Mouse (Mus musculus): ENCODE data around the gene Surf1. TPM values are rescaled to one million over a fixed set of nuclear protein-coding genes. Genes with fewer than 3 reads are reported as not detected.

Surf1 gene
- 88.9 and 101 TPM in 2 replicates for polyA plus RNA-seq (2014; fragmentation: Nextera tagmentation; extraction: Ambion mirVana)

DNA sequence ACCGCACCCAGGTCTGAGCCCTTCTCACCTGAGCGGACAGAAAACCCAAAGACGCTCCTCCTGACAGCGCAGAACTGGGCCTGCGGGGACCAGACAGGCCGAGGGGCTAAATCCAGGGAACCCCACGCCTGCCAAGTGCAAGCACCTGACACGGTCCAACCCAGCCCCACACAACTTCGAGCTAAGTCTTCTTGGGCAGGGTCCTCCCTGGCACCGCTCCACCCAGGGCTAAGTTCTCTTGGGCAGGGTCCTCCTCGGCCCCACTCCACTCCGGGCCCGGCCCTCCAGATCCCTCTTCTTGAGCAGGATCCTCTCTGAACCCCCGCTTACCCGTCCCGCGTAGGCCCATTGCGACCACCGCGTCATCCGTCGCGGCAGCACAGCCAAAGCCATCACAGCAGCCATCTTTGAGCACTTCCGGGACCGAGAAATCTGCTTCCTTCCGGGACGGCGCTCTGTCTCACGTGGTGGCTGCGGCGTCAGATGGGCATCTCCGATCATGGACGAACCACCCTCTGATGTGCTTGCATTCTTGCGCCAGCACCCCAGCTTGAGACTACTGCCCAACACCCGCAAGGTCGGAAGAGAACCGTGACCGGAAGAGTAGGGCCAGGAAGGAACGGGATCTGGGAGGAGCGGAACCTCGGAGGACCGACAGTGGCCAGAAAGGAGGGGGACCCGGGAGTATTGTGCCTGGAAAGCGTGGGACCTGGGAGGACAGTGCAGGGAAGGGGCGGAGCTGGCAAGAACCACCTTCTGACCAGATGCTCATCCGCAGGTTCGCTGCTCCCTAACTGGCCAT, at the start of gene Surf1, which contains the start of gene Surf2:
Surf1 (minus strand) TSS at position 604 of the 802 bp plus-strand sequence.
Surf2 (plus strand) TSS at position 441 of the 802 bp plus-strand sequence.
- ATAC-seq (ENCODE audit: low read depth): peak; percentile 84

DNA sequence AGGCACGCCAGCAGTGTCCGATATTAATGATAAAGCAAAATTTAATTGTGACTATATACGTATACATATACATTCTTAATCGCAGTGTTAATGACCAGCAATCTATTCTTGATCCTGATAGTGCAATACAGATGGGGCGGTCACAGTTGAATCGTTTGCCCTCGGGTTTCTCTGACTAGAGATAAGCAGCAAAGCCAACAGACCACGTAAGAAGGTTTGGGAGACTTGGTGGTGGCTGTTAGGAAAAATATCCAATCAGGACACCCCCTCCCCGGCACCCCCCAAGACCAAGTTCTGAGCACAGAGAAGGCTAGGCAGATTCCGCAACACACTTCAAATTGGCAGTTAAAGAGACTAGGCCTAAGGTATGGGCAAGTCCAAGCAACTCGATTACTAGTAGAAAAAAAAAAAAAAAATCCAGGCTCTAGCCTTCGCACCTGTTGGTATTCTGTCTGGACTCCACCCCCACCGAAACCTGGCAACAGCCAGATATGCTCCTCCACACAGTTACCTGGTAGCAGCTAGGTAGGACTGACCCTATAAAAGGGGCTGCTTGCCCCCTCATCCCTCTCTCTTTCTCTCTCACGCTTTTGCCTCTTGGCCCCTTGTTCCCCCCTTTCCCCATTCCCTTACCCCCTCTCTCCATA, 48.5 kb upstream of the Surf1 start:
- WGBS: 22% methylated on average over 14 of the region's 14 CpGs
- ATAC-seq (ENCODE audit: low read depth): no peak; the same call in 1 of the 2 replicates

More for the DNA sequence above, at the start of gene Surf1, which contains the start of gene Surf2:
- H3K27me3 ChIP-seq (ENCODE audit: control insufficient read depth, insufficient read depth, low read length): no peaks in the 10 kb centered on the region
- H3K36me3 ChIP-seq (ENCODE audit: control insufficient read depth, insufficient read depth, low read length): peaks cover 52% of the 10 kb centered on the region
- peak within 1 kb of the TSS; percentile 98 for H3K4me2 ChIP-seq (ENCODE audit: low read depth, low read length)
- peak within 1 kb of the TSS; percentile 69 for H3K9ac ChIP-seq (replicated peaks; ENCODE audit: low read depth, low read length)
- H3K4me3 ChIP-seq (ENCODE audit: low read depth, low read length): peak within 1 kb of the TSS; percentile 71
- H3K9me3 ChIP-seq (ENCODE audit: control insufficient read depth, low read length): no peaks in the 10 kb centered on the region
- 2% methylated on average over 46 of the region's 47 CpGs for WGBS
- H3K27ac ChIP-seq (ENCODE audit: low read depth, low read length): peak within 1 kb of the TSS; percentile 70
- H3K4me1 ChIP-seq (ENCODE audit: control insufficient read depth, insufficient read depth, low read length): peaks cover 25% of the 10 kb centered on the region

DNA sequence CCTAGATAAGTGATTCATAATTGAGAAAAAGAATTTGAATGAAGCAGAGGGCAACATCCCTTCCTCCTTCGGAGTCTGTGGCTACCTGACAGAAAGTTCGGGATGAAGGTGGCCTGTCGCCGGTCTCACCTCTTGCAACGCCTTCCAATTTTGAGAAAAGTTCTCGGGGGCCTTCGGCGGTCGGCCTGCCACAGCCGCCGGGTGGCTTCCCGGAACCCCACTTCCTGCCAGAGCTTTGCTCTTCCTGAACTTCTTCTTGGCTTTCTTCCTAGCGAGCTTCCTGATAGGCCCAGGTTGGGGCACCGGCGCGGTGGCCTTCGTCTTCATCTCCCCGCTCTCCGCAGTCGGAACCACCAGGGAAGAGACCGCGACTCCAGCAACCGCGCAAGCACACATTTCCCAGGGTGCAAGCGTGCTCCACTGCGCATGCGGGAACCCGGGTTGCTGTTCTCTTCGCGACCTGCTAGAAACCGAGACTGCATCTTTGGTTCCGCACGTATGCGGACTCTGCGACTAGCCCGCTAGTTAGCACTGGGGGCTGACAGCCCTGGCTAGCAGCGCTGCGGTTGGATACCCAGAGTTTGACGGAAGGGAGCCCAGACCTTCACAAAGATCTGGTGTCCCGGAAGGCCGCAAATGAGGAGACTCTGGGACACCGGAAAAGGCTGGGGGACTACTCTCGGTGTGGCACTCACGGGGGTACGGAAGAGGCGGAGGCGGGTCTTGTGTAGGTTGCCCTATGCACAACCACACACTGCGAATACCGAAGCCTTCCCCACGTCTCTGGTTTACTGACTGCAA, 47.8 kb upstream of the Surf1 start, which contains the start of gene Rexo4:
Rexo4 (minus strand) TSS at position 464 of the 801 bp plus-strand sequence.
- Histone ChIP-seq H3K27me3 (ENCODE audit: control insufficient read depth, insufficient read depth, low read length) (no peaks in the 10 kb centered on the region), H3K4me1 (ENCODE audit: control insufficient read depth, insufficient read depth, low read length) (peaks cover 18% of the 10 kb centered on the region), H3K4me3 (ENCODE audit: low read depth, low read length) (peak within 1 kb of the TSS; percentile 75), H3K36me3 (ENCODE audit: control insufficient read depth, insufficient read depth, low read length) (peaks cover 9% of the 10 kb centered on the region; the same call in 1 of the 2 replicates), H3K9ac (replicated peaks; ENCODE audit: low read depth, low read length) (peak within 1 kb of the TSS; percentile 72), H3K27ac (ENCODE audit: low read depth, low read length) (peak within 1 kb of the TSS; percentile 97), H3K9me3 (ENCODE audit: control insufficient read depth, low read length) (no peaks in the 10 kb centered on the region), H3K4me2 (ENCODE audit: low read depth, low read length) (peak within 1 kb of the TSS; percentile 55)
- WGBS: under 1% methylated on average over 50 of the region's 50 CpGs
- peak; percentile 97 for ATAC-seq (ENCODE audit: low read depth)

More for the DNA sequence above, 48.5 kb upstream of the Surf1 start:
- H3K9me3 ChIP-seq (ENCODE audit: control insufficient read depth, low read length): no peaks in the 10 kb centered on the region
- peaks cover 5% of the 10 kb centered on the region; the same call in 1 of the 2 replicates for H3K36me3 ChIP-seq (ENCODE audit: control insufficient read depth, insufficient read depth, low read length)
- H3K4me2 ChIP-seq (ENCODE audit: low read depth, low read length): peak overlapping the region; percentile 55
- no peaks in the 10 kb centered on the region for H3K27me3 ChIP-seq (ENCODE audit: control insufficient read depth, insufficient read depth, low read length)
- peaks cover 18% of the 10 kb centered on the region for H3K4me1 ChIP-seq (ENCODE audit: control insufficient read depth, insufficient read depth, low read length)
- peak overlapping the region; percentile 97 for H3K27ac ChIP-seq (ENCODE audit: low read depth, low read length)
- H3K9ac ChIP-seq (replicated peaks; ENCODE audit: low read depth, low read length): peak overlapping the region; percentile 72
- H3K4me3 ChIP-seq (ENCODE audit: low read depth, low read length): peak overlapping the region; percentile 75

DNA sequence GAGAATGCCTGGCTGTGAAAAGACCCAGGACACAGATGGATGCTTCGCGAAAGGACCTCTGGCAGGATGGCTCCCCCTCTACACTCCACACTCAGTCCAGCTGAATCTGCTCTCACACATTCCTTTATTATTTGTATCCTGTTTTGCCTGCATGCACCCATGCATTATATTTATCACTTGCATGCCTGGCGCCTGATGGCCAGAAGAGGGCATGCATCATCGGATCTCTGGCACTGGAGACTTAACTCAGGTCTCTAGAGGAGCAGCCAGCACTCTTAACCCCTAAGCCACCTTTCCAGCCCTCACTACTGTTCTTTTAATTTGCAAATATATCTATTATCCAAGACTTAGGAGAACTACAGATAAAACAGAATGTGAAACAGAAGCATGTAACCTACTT, 44.4 kb upstream of the Surf1 start:
- Histone ChIP-seq H3K9me3 (ENCODE audit: control insufficient read depth, low read length) (no peaks in the 10 kb centered on the region), H3K27me3 (ENCODE audit: control insufficient read depth, insufficient read depth, low read length) (no peaks in the 10 kb centered on the region), H3K4me2 (ENCODE audit: low read depth, low read length) (no peak overlapping the region), H3K36me3 (ENCODE audit: control insufficient read depth, insufficient read depth, low read length) (peaks cover 33% of the 10 kb centered on the region), H3K9ac (replicated peaks; ENCODE audit: low read depth, low read length) (no peak overlapping the region), H3K4me3 (ENCODE audit: low read depth, low read length) (no peak overlapping the region), H3K4me1 (ENCODE audit: control insufficient read depth, insufficient read depth, low read length) (peaks cover 18% of the 10 kb centered on the region), H3K27ac (ENCODE audit: low read depth, low read length) (no peak overlapping the region)
- ATAC-seq (ENCODE audit: low read depth): no peak
- 77% methylated on average over 4 of the region's 4 CpGs for WGBS

DNA sequence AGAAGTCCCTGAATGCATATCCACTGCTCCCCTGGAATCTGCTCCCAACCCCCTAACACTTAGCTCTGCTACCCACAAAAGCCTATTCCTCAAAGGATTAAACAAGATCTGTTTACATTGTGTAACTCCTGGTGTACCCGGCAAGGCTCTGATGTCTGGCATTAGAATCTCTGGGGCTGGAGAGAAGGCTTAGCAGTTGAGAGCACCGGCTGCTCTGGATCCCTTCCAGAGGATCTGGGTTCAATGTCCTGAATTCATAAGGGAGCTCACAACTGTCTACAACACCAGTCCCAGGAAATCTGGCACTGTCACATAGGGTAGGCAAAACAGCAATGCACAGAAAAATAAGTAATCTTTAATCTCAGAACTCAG, 41.1 kb upstream of the Surf1 start:
- Histone ChIP-seq H3K9me3 (ENCODE audit: control insufficient read depth, low read length) (no peaks in the 10 kb centered on the region), H3K4me1 (ENCODE audit: control insufficient read depth, insufficient read depth, low read length) (peaks cover 8% of the 10 kb centered on the region; the same call in 1 of the 2 replicates), H3K27me3 (ENCODE audit: control insufficient read depth, insufficient read depth, low read length) (no peaks in the 10 kb centered on the region), H3K4me2 (ENCODE audit: low read depth, low read length) (no peak overlapping the region), H3K27ac (ENCODE audit: low read depth, low read length) (no peak overlapping the region), H3K36me3 (ENCODE audit: control insufficient read depth, insufficient read depth, low read length) (peaks cover 59% of the 10 kb centered on the region), H3K9ac (replicated peaks; ENCODE audit: low read depth, low read length) (no peak overlapping the region), H3K4me3 (ENCODE audit: low read depth, low read length) (no peak overlapping the region)
- 89% methylated on average over 2 of the region's 2 CpGs for WGBS
- ATAC-seq (ENCODE audit: low read depth): no peak

DNA sequence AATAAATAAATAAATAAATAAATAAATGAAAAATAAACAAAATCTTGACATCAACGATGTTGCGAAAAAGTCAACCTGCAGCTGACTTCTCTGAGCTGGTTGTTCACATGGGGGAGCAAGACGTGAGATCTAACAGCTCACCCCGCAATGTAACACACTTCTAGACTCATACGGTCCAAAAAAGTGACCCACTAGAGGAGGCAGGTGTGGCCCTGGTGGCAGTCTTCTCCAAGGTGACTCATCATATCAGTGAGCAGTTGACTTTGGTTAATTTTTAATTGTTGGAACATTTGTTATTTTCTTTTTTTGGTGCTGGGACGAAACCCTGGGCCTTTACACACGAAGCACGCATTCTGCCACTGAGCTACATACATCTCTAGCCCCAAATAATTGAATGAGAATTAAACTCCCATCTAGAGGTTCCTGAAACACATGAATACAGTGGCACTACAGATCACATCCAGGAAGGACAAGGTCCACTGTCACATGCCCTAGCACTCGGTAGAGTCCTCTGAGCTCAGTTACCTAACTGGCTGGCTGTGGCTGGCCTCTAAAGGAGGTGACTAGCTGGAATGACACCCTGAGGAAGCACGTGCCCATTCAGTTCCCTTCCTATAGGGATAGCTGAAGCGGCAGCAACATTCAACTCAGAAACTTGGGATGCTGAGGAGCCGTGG, 40.6 kb upstream of the Surf1 start:
- no peak for ATAC-seq (ENCODE audit: low read depth)
- no peak overlapping the region for H3K4me3 ChIP-seq (ENCODE audit: low read depth, low read length)
- H3K9ac ChIP-seq (replicated peaks; ENCODE audit: low read depth, low read length): no peak overlapping the region
- 95% methylated on average over 12 of the region's 12 CpGs for WGBS
- no peaks in the 10 kb centered on the region for H3K9me3 ChIP-seq (ENCODE audit: control insufficient read depth, low read length)
- no peak overlapping the region for H3K4me2 ChIP-seq (ENCODE audit: low read depth, low read length)
- H3K36me3 ChIP-seq (ENCODE audit: control insufficient read depth, insufficient read depth, low read length): peaks cover 61% of the 10 kb centered on the region
- H3K27me3 ChIP-seq (ENCODE audit: control insufficient read depth, insufficient read depth, low read length): no peaks in the 10 kb centered on the region
- H3K4me1 ChIP-seq (ENCODE audit: control insufficient read depth, insufficient read depth, low read length): peaks cover 6% of the 10 kb centered on the region; the same call in 1 of the 2 replicates
- H3K27ac ChIP-seq (ENCODE audit: low read depth, low read length): no peak overlapping the region

DNA sequence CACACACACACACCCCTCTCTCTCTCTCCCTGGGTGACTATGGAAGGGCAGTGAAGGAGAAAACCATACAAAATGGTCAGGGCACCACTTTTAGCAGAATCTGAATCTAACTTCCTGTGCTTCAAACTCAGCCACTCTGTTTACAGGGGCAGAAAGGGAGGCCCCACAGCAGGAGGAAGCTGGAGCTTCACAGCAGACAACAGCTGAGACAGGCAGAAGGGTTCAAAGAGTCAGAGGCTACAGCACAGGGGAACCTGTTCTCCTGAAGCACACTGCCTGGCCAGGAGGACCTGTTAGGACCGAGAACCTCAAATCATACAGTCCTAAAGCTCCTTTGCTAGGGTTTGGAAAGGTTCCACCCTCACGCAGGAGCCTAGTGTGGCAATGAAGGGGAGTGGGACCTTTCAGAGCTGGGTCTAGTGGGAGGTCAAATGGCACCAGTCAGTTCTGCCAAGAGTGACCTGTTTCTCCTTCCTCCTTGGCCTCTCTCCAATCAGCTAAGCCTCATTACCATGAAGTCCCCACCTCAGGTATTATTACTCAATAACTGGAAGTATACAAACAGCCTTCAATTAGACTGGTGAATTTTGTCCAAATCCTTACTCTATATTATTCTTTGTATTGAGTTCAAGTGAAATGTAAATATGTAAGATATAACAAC, 38.5 kb upstream of the Surf1 start:
- peaks cover 60% of the 10 kb centered on the region for H3K36me3 ChIP-seq (ENCODE audit: control insufficient read depth, insufficient read depth, low read length)
- no peaks in the 10 kb centered on the region for H3K27me3 ChIP-seq (ENCODE audit: control insufficient read depth, insufficient read depth, low read length)
- H3K27ac ChIP-seq (ENCODE audit: low read depth, low read length): no peak overlapping the region
- no peak for ATAC-seq (ENCODE audit: low read depth)
- 97% methylated on average over 2 of the region's 2 CpGs for WGBS
- no peak overlapping the region for H3K4me3 ChIP-seq (ENCODE audit: low read depth, low read length)
- no peaks in the 10 kb centered on the region for H3K4me1 ChIP-seq (ENCODE audit: control insufficient read depth, insufficient read depth, low read length)
- H3K4me2 ChIP-seq (ENCODE audit: low read depth, low read length): no peak overlapping the region
- H3K9ac ChIP-seq (replicated peaks; ENCODE audit: low read depth, low read length): no peak overlapping the region
- no peaks in the 10 kb centered on the region for H3K9me3 ChIP-seq (ENCODE audit: control insufficient read depth, low read length)

DNA sequence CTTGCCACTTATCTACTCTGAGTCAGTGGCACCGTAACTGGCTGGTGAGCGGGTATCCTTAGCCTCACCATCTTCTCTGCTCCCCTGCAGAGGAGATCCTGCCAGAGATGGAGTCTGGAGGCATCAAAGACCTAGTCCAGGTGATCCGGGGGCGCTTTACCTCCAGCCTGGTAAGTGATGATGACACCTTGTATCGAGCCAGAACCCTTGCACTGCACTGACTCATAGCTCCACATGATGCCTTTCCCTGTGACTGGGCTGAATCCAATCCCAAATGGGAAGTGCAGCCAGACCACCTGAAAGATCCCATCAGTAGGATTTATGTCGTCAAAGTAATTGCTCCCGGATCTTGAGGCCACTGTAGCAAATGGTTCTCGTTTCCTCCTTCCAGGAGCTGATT, 36.5 kb upstream of the Surf1 start:
- 93% methylated on average over 8 of the region's 8 CpGs for WGBS
- Histone ChIP-seq H3K4me2 (ENCODE audit: low read depth, low read length) (no peak overlapping the region), H3K27me3 (ENCODE audit: control insufficient read depth, insufficient read depth, low read length) (no peaks in the 10 kb centered on the region), H3K9ac (replicated peaks; ENCODE audit: low read depth, low read length) (no peak overlapping the region), H3K4me3 (ENCODE audit: low read depth, low read length) (no peak overlapping the region), H3K36me3 (ENCODE audit: control insufficient read depth, insufficient read depth, low read length) (peaks cover 53% of the 10 kb centered on the region), H3K27ac (ENCODE audit: low read depth, low read length) (no peak overlapping the region), H3K9me3 (ENCODE audit: control insufficient read depth, low read length) (no peaks in the 10 kb centered on the region), H3K4me1 (ENCODE audit: control insufficient read depth, insufficient read depth, low read length) (no peaks in the 10 kb centered on the region)
- no peak for ATAC-seq (ENCODE audit: low read depth)

Data from neural tube, embryonic 14.5 days (tissue).